Mouse (Mus musculus) midbrain, embryonic 11.5 days (tissue): ENCODE results near the gene Prss36. TPM values are rescaled to one million over a fixed set of nuclear protein-coding genes. Genes with fewer than 3 reads are reported as not detected.
"Not testable (repeated sequence)": the region's sequence is repeated elsewhere in the genome, so short reads cannot be mapped to it uniquely, and the experiment has no call there.

Experiments
- ATAC-seq: fragments of 200-750 bp; cut with Nextera tagmentation; 2 replicates; pipeline ENCODE4 v1.8.0; 2017; ENCODE audit warnings: moderate TSS enrichment, moderate library complexity; ENCODE audit not compliant: low FRiP score
- DNase-seq: peaks from one replicate; pipeline ENCODE4 v3.0.0; 2015; ENCODE audit warnings: low spot score; ENCODE audit errors: missing footprints
- H3K27ac ChIP-seq: fragments of 300-500 bp; sonication (generic); 2 replicates; pipeline ENCODE4 v1.5.1; 2014; ENCODE audit warnings: low read depth, low read length
- H3K27me3 ChIP-seq: fragments of 300-500 bp; sonication (generic); 2 replicates; pipeline ENCODE4 v1.6.1; 2014; ENCODE audit warnings: mild to moderate bottlenecking, low read length, moderate library complexity, mixed read lengths; ENCODE audit not compliant: control insufficient read depth, insufficient read depth
- H3K36me3 ChIP-seq: fragments of 300-500 bp; sonication (generic); 2 replicates; pipeline ENCODE4 v1.6.1; 2014; ENCODE audit warnings: mild to moderate bottlenecking, low read length, moderate library complexity, mixed read lengths; ENCODE audit not compliant: control insufficient read depth, insufficient read depth
- H3K4me1 ChIP-seq: fragments of 300-500 bp; sonication (generic); 2 replicates; pipeline ENCODE4 v1.6.1; 2014; ENCODE audit warnings: low read length; ENCODE audit not compliant: control insufficient read depth, insufficient read depth
- H3K4me2 ChIP-seq: fragments of 300-500 bp; sonication (generic); 2 replicates; pipeline ENCODE4 v1.6.1; 2014; ENCODE audit warnings: mild to moderate bottlenecking, moderate library complexity
- H3K4me3 ChIP-seq: fragments of 300-500 bp; sonication (generic); 2 replicates; pipeline ENCODE4 v1.5.1; 2014; ENCODE audit warnings: low read depth, low read length
- H3K9ac ChIP-seq: fragments of 300-500 bp; sonication (generic); 2 replicates; pipeline ENCODE4 v1.6.1; 2014; ENCODE audit warnings: low read length
- H3K9me3 ChIP-seq: fragments of 300-500 bp; sonication (generic); 2 replicates; pipeline ENCODE4 v1.6.1; 2016; ENCODE audit warnings: low read length; ENCODE audit not compliant: control insufficient read depth
- WGBS: fragments of 180-500 bp; shearing (Covaris S2); extraction: QIAGEN DNeasy Blood & Tissue Kit; methylation state at CpG from one replicate; pipeline ENCODE4 v1.1.7; 2014; 5-methylcytosine and 5-hydroxymethylcytosine counted together
- polyA plus RNA-seq: library from polyadenylated mRNA; unstranded; fragments of >200 nt; fragmentation: Nextera tagmentation; extraction: Ambion mirVana; gene quantifications from 2 replicates; pipeline ENCODE4 v1.2.1, GENCODE M21; 2014

Prss36 gene
- polyA plus RNA-seq, 1 experiment from 2014 or later: 9.6 TPM

GRCm38 (mm10) chr7:127898179-127898956 lies 48.2 kb downstream of the Prss36 start:
- Histone ChIP-seq H3K27me3 (no peaks in the 10 kb centered on the region), H3K4me3 (no peak overlapping the region), H3K4me1 (peaks cover 7% of the 10 kb centered on the region), H3K9ac (no peak overlapping the region), H3K4me2 (no peak overlapping the region), H3K36me3 (no peaks in the 10 kb centered on the region), H3K27ac (no peak overlapping the region), H3K9me3 (no peaks in the 10 kb centered on the region)
- ATAC-seq (no peak), DNase-seq (no peak)
- 40% methylated on average over 10 of the region's 10 CpGs for WGBS

- 95% methylated on average over 7 of the region's 7 CpGs for WGBS
- Histone ChIP-seq H3K27me3 (no peaks in the 10 kb centered on the region), H3K9ac (no peak overlapping the region), H3K4me2 (no peak overlapping the region), H3K4me3 (no peak overlapping the region), H3K36me3 (no peaks in the 10 kb centered on the region), H3K27ac (no peak overlapping the region), H3K4me1 (peaks cover 7% of the 10 kb centered on the region), H3K9me3 (no peaks in the 10 kb centered on the region)
- DNase-seq: no peak
- no peak for ATAC-seq
These were observed 49.0 kb downstream of the Prss36 start for GRCm38 (mm10) chr7:127897542-127897941.

GRCm38 (mm10) chr7:127896384-127896783 lies 50.1 kb downstream of the Prss36 start:
- H3K9me3 ChIP-seq: no peaks in the 10 kb centered on the region
- no peak overlapping the region for H3K4me2 ChIP-seq
- no peak overlapping the region for H3K9ac ChIP-seq
- no peak for ATAC-seq
- no peaks in the 10 kb centered on the region for H3K27me3 ChIP-seq
- DNase-seq: peak; percentile 91
- H3K4me1 ChIP-seq: peaks cover 7% of the 10 kb centered on the region
- WGBS: 60% methylated on average over 13 of the region's 13 CpGs
- no peaks in the 10 kb centered on the region for H3K36me3 ChIP-seq
- no peak overlapping the region for H3K4me3 ChIP-seq
- H3K27ac ChIP-seq: no peak overlapping the region

- not testable (repeated sequence) for H3K9me3 ChIP-seq, H3K36me3 ChIP-seq, H3K27me3 ChIP-seq, H3K4me1 ChIP-seq, DNase-seq, H3K9ac ChIP-seq, ATAC-seq, H3K27ac ChIP-seq
- peak overlapping the region; percentile 85 for H3K4me2 ChIP-seq
- H3K4me3 ChIP-seq: peak overlapping the region; percentile 57; the same call in 1 of the 2 replicates
- 65% methylated on average over 7 of the region's 7 CpGs for WGBS
These were observed 50.6 kb downstream of the Prss36 start for GRCm38 (mm10) chr7:127895891-127896290.

- Histone ChIP-seq H3K4me1 (peaks cover 7% of the 10 kb centered on the region), H3K9me3 (no peaks in the 10 kb centered on the region)
- WGBS: under 1% methylated on average over 26 of the region's 26 CpGs
These were observed 51.1 kb downstream of the Prss36 start, which contains the start of the genes Gm21974 and Vkorc1 for GRCm38 (mm10) chr7:127895442-127895841. Gene Gm21974 (minus strand): TSS chr7:127895454. Gene Vkorc1 (minus strand): TSS chr7:127895617.

GRCm38 (mm10) chr7:127894480-127894879 lies 52.0 kb downstream of the Prss36 start:
- H3K27me3 ChIP-seq: no peaks in the 10 kb centered on the region
- DNase-seq (no peak), ATAC-seq (no peak)
- H3K27ac ChIP-seq: no peak overlapping the region
- H3K4me1 ChIP-seq: peaks cover 7% of the 10 kb centered on the region
- H3K4me3 ChIP-seq: peak overlapping the region; percentile 57; the same call in 1 of the 2 replicates
- no peaks in the 10 kb centered on the region for H3K9me3 ChIP-seq
- peak overlapping the region; percentile 85; the same call in 1 of the 2 replicates for H3K4me2 ChIP-seq
- WGBS: 89% methylated on average over 5 of the region's 5 CpGs
- H3K36me3 ChIP-seq: 0 out of 2 replicates have a peak, but pooled peaks cover 2% of the 10 kb centered on the region
- H3K9ac ChIP-seq: no peak overlapping the region; the same call in 1 of the 2 replicates

More at GRCm38 (mm10) chr7:127895442-127895841, 51.1 kb downstream of the Prss36 start, which contains the start of the genes Gm21974 and Vkorc1:
- peak; percentile 97 for DNase-seq
- Histone ChIP-seq H3K4me3 (peak within 1 kb of the TSS; percentile 57), H3K4me2 (peak within 1 kb of the TSS; percentile 85), H3K9ac (peak within 1 kb of the TSS; percentile 63), H3K36me3 (no peaks in the 10 kb centered on the region), H3K27me3 (no peaks in the 10 kb centered on the region), H3K27ac (peak within 1 kb of the TSS; percentile 27; the same call in 1 of the 2 replicates)
- ATAC-seq: peak; percentile 98

GRCm38 (mm10) chr7:127890798-127891197 lies 55.7 kb downstream of the Prss36 start, which contains the start of gene Prss53:
Gene Prss53 (minus strand): TSS chr7:127890970.
- H3K36me3 ChIP-seq: peaks cover 16% of the 10 kb centered on the region; the same call in 1 of the 2 replicates
- peaks cover 7% of the 10 kb centered on the region for H3K4me1 ChIP-seq
- no peak within 1 kb of the TSS for H3K9ac ChIP-seq
- 40% methylated on average over 4 of the region's 4 CpGs for WGBS
- DNase-seq (no peak), ATAC-seq (no peak)
- H3K27ac ChIP-seq: no peak within 1 kb of the TSS
- no peak within 1 kb of the TSS for H3K4me2 ChIP-seq
- H3K9me3 ChIP-seq: no peaks in the 10 kb centered on the region
- H3K4me3 ChIP-seq: no peak within 1 kb of the TSS
- no peaks in the 10 kb centered on the region for H3K27me3 ChIP-seq

- H3K9ac ChIP-seq: no peak overlapping the region
- no peak for DNase-seq
- WGBS: 73% methylated on average over 3 of the region's 3 CpGs
- ATAC-seq: no peak
- H3K4me2 ChIP-seq: no peak overlapping the region
- peaks cover 26% of the 10 kb centered on the region for H3K36me3 ChIP-seq
- no peak overlapping the region for H3K4me3 ChIP-seq
- H3K27me3 ChIP-seq: no peaks in the 10 kb centered on the region
- no peaks in the 10 kb centered on the region for H3K9me3 ChIP-seq
- H3K27ac ChIP-seq: no peak overlapping the region
- peaks cover 1% of the 10 kb centered on the region for H3K4me1 ChIP-seq
These were observed 57.7 kb downstream of the Prss36 start for GRCm38 (mm10) chr7:127888821-127889220.

GRCm38 (mm10) chr7:127887781-127888180 lies 58.7 kb downstream of the Prss36 start:
- Histone ChIP-seq H3K36me3 (peaks cover 33% of the 10 kb centered on the region), H3K9ac (no peak overlapping the region), H3K27me3 (no peaks in the 10 kb centered on the region), H3K9me3 (no peaks in the 10 kb centered on the region), H3K4me2 (no peak overlapping the region), H3K4me3 (no peak overlapping the region), H3K4me1 (peaks cover 4% of the 10 kb centered on the region), H3K27ac (no peak overlapping the region)
- 83% methylated on average over 3 of the region's 3 CpGs for WGBS
- DNase-seq (no peak), ATAC-seq (no peak)
